Mouse (Mus musculus) CH12.LX (cell line): ENCODE data around the gene Sertad3.
A peak's percentile ranks its signal among the peaks of the same experiment; 100 is the strongest.

ENCODE experiments used
- BHLHE40 ChIP-seq: IDR thresholded peaks from 2 replicates; pipeline ENCODE4 v1.6.1; 2011; ENCODE audit warnings: mild to moderate bottlenecking, low read depth, low read length, improper control_type of control experiment
- CTCF ChIP-seq, 2 experiments: IDR thresholded peaks in 1 of 2; conservative IDR thresholded peaks in 1 of 2; 2 replicates each; pipeline ENCODE4 v1.5.1; 2011 to 2012; ENCODE audit warnings: low read depth in 2 of 2, low read length in 2 of 2, improper control_type of control experiment in 1 of 2, inconsistent platforms in 1 of 2, mild to moderate bottlenecking in 1 of 2, moderate library complexity in 1 of 2
- E2F4 ChIP-seq: IDR thresholded peaks from 2 replicates; pipeline ENCODE4 v1.6.1; 2011; ENCODE audit warnings: low read depth, low read length, improper control_type of control experiment; ENCODE audit not compliant: insufficient replicate concordance
- GABPA ChIP-seq: IDR thresholded peaks from 2 replicates; pipeline ENCODE4 v1.6.1; 2012; ENCODE audit warnings: low read depth, low read length, improper control_type of control experiment, inconsistent platforms; ENCODE audit not compliant: insufficient replicate concordance
- MAZ ChIP-seq: IDR thresholded peaks from 2 replicates; pipeline ENCODE4 v1.6.1; 2012; ENCODE audit warnings: low read depth, mild to moderate bottlenecking, inconsistent platforms, low read length, improper control_type of control experiment, moderate library complexity
- POLR2A ChIP-seq: IDR thresholded peaks from 2 replicates; pipeline ENCODE4 v1.6.1; 2011; ENCODE audit warnings: low read depth, mild to moderate bottlenecking, improper control_type of control experiment, low read length
- POLR2AphosphoS2 ChIP-seq: IDR thresholded peaks from 2 replicates; pipeline ENCODE4 v1.6.1; 2011; ENCODE audit warnings: low read depth, low read length, improper control_type of control experiment
- ZMIZ1 ChIP-seq: IDR thresholded peaks from 2 replicates; pipeline ENCODE4 v1.6.1; 2012; ENCODE audit warnings: low read depth, mild to moderate bottlenecking, inconsistent platforms, low read length, improper control_type of control experiment
- ZNF384 ChIP-seq: IDR thresholded peaks from 2 replicates; pipeline ENCODE4 v1.6.1; 2012; ENCODE audit warnings: low read depth, low read length, improper control_type of control experiment, inconsistent platforms

DNA sequence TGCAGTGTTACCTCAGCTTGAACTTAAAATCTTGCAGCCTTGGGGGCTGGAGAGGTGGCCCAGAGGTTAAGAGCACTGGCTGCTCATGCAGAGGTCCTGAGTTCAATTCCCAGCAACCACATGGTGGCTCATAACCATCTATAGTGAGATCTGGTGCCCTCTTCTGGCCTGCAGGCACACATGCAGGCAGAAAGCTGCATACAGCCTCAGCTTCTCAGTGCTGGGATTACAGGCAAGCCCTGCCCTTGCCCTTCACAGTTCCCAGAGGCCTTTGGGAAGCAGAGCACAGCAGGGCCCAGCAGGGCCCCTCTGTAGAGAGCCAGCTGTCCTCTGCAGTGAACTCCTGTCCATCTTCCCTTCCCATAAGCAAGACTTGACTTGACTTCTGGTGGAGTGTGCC lies 46.5 kb downstream of the Sertad3 start:
- no peak for TF ChIP-seq BHLHE40
- peak in 1 of 2 experiments; percentile 37; a peak in 1 of 4 replicates for TF ChIP-seq CTCF (conservative IDR thresholded peaks at IDR 0.05 in 1 of 2, IDR thresholded peaks at IDR 0.05 in 1 of 2; ENCODE audit: low read depth in 2 of 2, low read length in 2 of 2)
- no peak for TF ChIP-seq GABPA
- no peak for TF ChIP-seq POLR2A
- TF ChIP-seq E2F4 = no peak
- no peak for TF ChIP-seq ZMIZ1
- no peak for TF ChIP-seq POLR2AphosphoS2
- no peak for TF ChIP-seq MAZ
- no peak for TF ChIP-seq ZNF384
